Mouse (Mus musculus) kidney, adult 2 months (tissue): ENCODE data around the gene Zer1. TPM values are rescaled to one million over a fixed set of nuclear protein-coding genes. Genes with fewer than 3 reads are reported as not detected.

ENCODE experiments used
- DNase-seq: peaks from one replicate; pipeline ENCODE4 v3.0.0; 2021
- H3K27ac ChIP-seq: fragments of 200-500 bp; 2 replicates; pipeline ENCODE4 v1.5.1; 2012; ENCODE audit warnings: low read depth, low read length, control low read depth, inconsistent platforms; ENCODE audit not compliant: insufficient read depth
- H3K27me3 ChIP-seq: fragments of 200-500 bp; replicated peaks from 2 replicates; pipeline ENCODE4 v1.6.1; 2012; ENCODE audit warnings: mild to moderate bottlenecking, moderate library complexity, low read length, inconsistent platforms; ENCODE audit not compliant: control insufficient read depth, insufficient read depth
- H3K36me3 ChIP-seq: fragments of 200-500 bp; 2 replicates; pipeline ENCODE4 v1.6.1; 2012; ENCODE audit warnings: mild to moderate bottlenecking, moderate library complexity, low read length, inconsistent platforms; ENCODE audit not compliant: control insufficient read depth, insufficient read depth
- H3K4me1 ChIP-seq: fragments of 200-500 bp; 2 replicates; pipeline ENCODE4 v1.6.1; 2011; ENCODE audit warnings: low read length; ENCODE audit not compliant: control insufficient read depth, insufficient read depth
- H3K4me3 ChIP-seq: fragments of 200-500 bp; 2 replicates; pipeline ENCODE4 v1.5.1; 2011; ENCODE audit warnings: mild to moderate bottlenecking, low read depth, low read length, control low read depth; ENCODE audit not compliant: insufficient read depth
- CTCF ChIP-seq: fragments of 200-500 bp; conservative IDR thresholded peaks from 2 replicates; pipeline ENCODE4 v1.5.1; 2011; ENCODE audit warnings: low read depth, mild to moderate bottlenecking, control low read depth, low read length, moderate library complexity, mixed read lengths; ENCODE audit not compliant: insufficient read depth, insufficient read length
- POLR2A ChIP-seq: fragments of 200-500 bp; IDR thresholded peaks from one replicate; pipeline ENCODE4 v1.6.1; 2011; ENCODE audit warnings: low read depth, low read length, control low read depth
- WGBS: fragments of 180-500 bp; shearing (Covaris S2); methylation state at CpG from one replicate; pipeline ENCODE4 v1.1.7; 2018; 5-methylcytosine and 5-hydroxymethylcytosine counted together
- polyA plus RNA-seq: library from polyadenylated mRNA; depleted of rRNA; stranded (reverse); fragments of >200 nt; gene quantifications from 2 replicates; pipeline ENCODE4 v1.2.3, GENCODE M21; 2012; rRNA removed

Gene Zer1
- polyA plus RNA-seq, 1 experiment, result 45.8 TPM

- Histone ChIP-seq H3K4me3 (no peak overlapping the region), H3K27me3 (no peaks in the 10 kb centered on the region), H3K27ac (no peak overlapping the region), H3K4me1 (no peaks in the 10 kb centered on the region; the same call in 1 of the 2 replicates), H3K36me3 (no peaks in the 10 kb centered on the region)
- 85% methylated on average over 3 of the region's 3 CpGs for WGBS
- DNase-seq, result no peak
- no peak for TF ChIP-seq CTCF
- no peak for TF ChIP-seq POLR2A
Measured at GRCm38 (mm10) chr2:30049831-30050230, 74.6 kb downstream of the Zer1 start.

GRCm38 (mm10) chr2:30048699-30049388 is 75.5 kb downstream of the Zer1 start, which contains the start of gene Wdr34:
Wdr34 (minus strand) TSS chr2:30048881.
- WGBS, result 1% methylated on average over 54 of the region's 54 CpGs
- Histone ChIP-seq H3K27ac (peak within 1 kb of the TSS; percentile 95), H3K4me3 (peak within 1 kb of the TSS; percentile 70), H3K36me3 (no peaks in the 10 kb centered on the region), H3K27me3 (no peaks in the 10 kb centered on the region), H3K4me1 (no peaks in the 10 kb centered on the region; the same call in 1 of the 2 replicates)
- TF ChIP-seq CTCF (no peak), POLR2A (peak; percentile 10)
- DNase-seq, result peak; percentile 99

GRCm38 (mm10) chr2:30048101-30048501 is 76.3 kb downstream of the Zer1 start:
- H3K27me3 ChIP-seq, result no peaks in the 10 kb centered on the region
- no peak for DNase-seq
- H3K27ac ChIP-seq, result no peak overlapping the region
- no peaks in the 10 kb centered on the region; the same call in 1 of the 2 replicates for H3K4me1 ChIP-seq
- H3K36me3 ChIP-seq, result no peaks in the 10 kb centered on the region
- H3K4me3 ChIP-seq, result peak overlapping the region; percentile 70
- TF ChIP-seq POLR2A (no peak), CTCF (no peak)
- WGBS, result 32% methylated on average over 11 of the region's 11 CpGs

Other genes with a start within 250 kb of the Zer1 start
- 17.6 and 21.5 TPM in 2 replicates for gene Odf2, start 235.4 kb downstream of the Zer1 start, polyA plus RNA-seq
- gene Gle1, start 189.2 kb downstream of the Zer1 start, polyA plus RNA-seq, result 21.1 and 25.4 TPM in 2 replicates
- gene Sptan1, start 159.0 kb downstream of the Zer1 start, polyA plus RNA-seq, result 237 and 250 TPM in 2 replicates
- 32.0 and 37.8 TPM in 2 replicates for gene Wdr34, start 75.7 kb downstream of the Zer1 start, polyA plus RNA-seq
- gene Set, start 67.2 kb downstream of the Zer1 start, polyA plus RNA-seq, result 30.4 and 37.4 TPM in 2 replicates
- gene Pkn3, start 46.9 kb downstream of the Zer1 start, polyA plus RNA-seq, result 4.7 and 4.8 TPM in 2 replicates
- 49.0 and 69.1 TPM in 2 replicates for gene Zdhhc12, start 30.9 kb downstream of the Zer1 start, polyA plus RNA-seq
- 156 and 161 TPM in 2 replicates for gene Tbc1d13, start 9.2 kb upstream of the Zer1 start, polyA plus RNA-seq
- gene Endog, start 46.9 kb upstream of the Zer1 start, polyA plus RNA-seq, result 78.0 and 98.0 TPM in 2 replicates
- gene Spout1, start 53.9 kb upstream of the Zer1 start, polyA plus RNA-seq, result 22.8 and 23.6 TPM in 2 replicates
- gene Kyat1, start 81.3 kb upstream of the Zer1 start, polyA plus RNA-seq, result 71.6 and 88.3 TPM in 2 replicates
- 42.0 and 45.4 TPM in 2 replicates for gene Lrrc8a, start 113.1 kb upstream of the Zer1 start, polyA plus RNA-seq
- 6.4 and 12.7 TPM in 2 replicates for gene Gm28035, start 116.0 kb upstream of the Zer1 start, polyA plus RNA-seq
- 117 and 130 TPM in 2 replicates for gene Phyhd1, start 141.6 kb upstream of the Zer1 start, polyA plus RNA-seq
- not detected in 2 replicates for gene Gm28038, start 156.5 kb upstream of the Zer1 start, polyA plus RNA-seq
- 29.6 and 32.4 TPM in 2 replicates for gene Dolk, start 161.7 kb upstream of the Zer1 start, polyA plus RNA-seq
- 17.5 and 18.7 TPM in 2 replicates for gene Nup188, start 161.8 kb upstream of the Zer1 start, polyA plus RNA-seq
- gene Sh3glb2, start 234.8 kb upstream of the Zer1 start, polyA plus RNA-seq, result 84.6 and 132 TPM in 2 replicates
- 46.8 and 53.3 TPM in 2 replicates for gene Miga2, start 239.6 kb upstream of the Zer1 start, polyA plus RNA-seq